Mouse (Mus musculus) heart, embryonic 16.5 days (tissue): ENCODE results near the gene B430305J03Rik. TPM values are rescaled to one million over a fixed set of nuclear protein-coding genes. Genes with fewer than 3 reads are reported as not detected.

Experiments used
- ATAC-seq: fragments of 200-750 bp; cut with Nextera tagmentation; replicated peaks from 2 replicates; pipeline ENCODE4 v1.8.0; 2017; ENCODE audit warnings: moderate number of reproducible peaks; ENCODE audit not compliant: insufficient read depth, low FRiP score; ENCODE audit errors: extremely low read depth
- H3K27ac ChIP-seq: fragments of 300-500 bp; sonication (generic); 2 replicates; pipeline ENCODE4 v1.5.1; 2014; ENCODE audit warnings: mild to moderate bottlenecking, low read length, control low read depth, moderate library complexity
- H3K27me3 ChIP-seq: fragments of 300-500 bp; sonication (generic); 2 replicates; pipeline ENCODE4 v1.6.1; 2014; ENCODE audit warnings: low read length, mixed read lengths; ENCODE audit not compliant: control insufficient read depth, insufficient read depth
- H3K36me3 ChIP-seq: fragments of 300-500 bp; sonication (generic); 2 replicates; pipeline ENCODE4 v1.6.1; 2014; ENCODE audit not compliant: control insufficient read depth, insufficient read depth
- H3K4me1 ChIP-seq: fragments of 300-500 bp; sonication (generic); 2 replicates; pipeline ENCODE4 v1.6.1; 2014; ENCODE audit warnings: low read length, mixed read lengths; ENCODE audit not compliant: control insufficient read depth, insufficient read depth
- H3K4me2 ChIP-seq: fragments of 300-500 bp; sonication (generic); 2 replicates; pipeline ENCODE4 v1.6.1; 2014; ENCODE audit warnings: low read depth, mild to moderate bottlenecking, control low read depth, low read length
- H3K4me3 ChIP-seq: fragments of 300-500 bp; sonication (generic); 2 replicates; pipeline ENCODE4 v1.5.1; 2014; ENCODE audit warnings: mild to moderate bottlenecking, control low read depth, low read length
- H3K9ac ChIP-seq: fragments of 300-500 bp; sonication (generic); 2 replicates; pipeline ENCODE4 v1.6.1; 2014; ENCODE audit warnings: low read length, control low read depth
- H3K9me3 ChIP-seq: fragments of 300-500 bp; sonication (generic); replicated peaks from 2 replicates; pipeline ENCODE4 v1.6.1; 2016; ENCODE audit warnings: low read length; ENCODE audit not compliant: control insufficient read depth
- WGBS: fragments of 180-500 bp; shearing (Covaris S2); extraction: QIAGEN DNeasy Blood & Tissue Kit; methylation state at CpG from one replicate; pipeline ENCODE4 v1.1.7; 2014; 5-methylcytosine and 5-hydroxymethylcytosine counted together
- polyA plus RNA-seq: library from polyadenylated mRNA; unstranded; fragments of >200 nt; fragmentation: Nextera tagmentation; extraction: Ambion mirVana; gene quantifications from 2 replicates; pipeline ENCODE4 v1.2.1, GENCODE M21; 2015

Gene B430305J03Rik
- polyA plus RNA-seq, 1 experiment from 2014 or later = not detected

- Histone ChIP-seq H3K4me2 (no peak overlapping the region), H3K4me3 (no peak overlapping the region), H3K36me3 (no peaks in the 10 kb centered on the region), H3K27me3 (no peaks in the 10 kb centered on the region), H3K27ac (no peak overlapping the region), H3K4me1 (no peaks in the 10 kb centered on the region), H3K9me3 (no peaks in the 10 kb centered on the region), H3K9ac (no peak overlapping the region)
- 65% methylated on average over 4 of the region's 4 CpGs for WGBS
- no peak for ATAC-seq
Observed at GRCm38 (mm10) chr3:61386368-61386767, 20.6 kb upstream of the B430305J03Rik start.

- no peak overlapping the region for H3K4me2 ChIP-seq
- H3K27ac ChIP-seq = no peak overlapping the region
- H3K36me3 ChIP-seq = no peaks in the 10 kb centered on the region
- no peak for ATAC-seq
- 86% methylated on average over 8 of the region's 8 CpGs for WGBS
- H3K4me1 ChIP-seq = no peaks in the 10 kb centered on the region
- no peaks in the 10 kb centered on the region for H3K27me3 ChIP-seq
- H3K9ac ChIP-seq = no peak overlapping the region
- no peak overlapping the region for H3K4me3 ChIP-seq
- no peaks in the 10 kb centered on the region for H3K9me3 ChIP-seq
Observed at GRCm38 (mm10) chr3:61376001-61376400, 10.2 kb upstream of the B430305J03Rik start.

DNA sequence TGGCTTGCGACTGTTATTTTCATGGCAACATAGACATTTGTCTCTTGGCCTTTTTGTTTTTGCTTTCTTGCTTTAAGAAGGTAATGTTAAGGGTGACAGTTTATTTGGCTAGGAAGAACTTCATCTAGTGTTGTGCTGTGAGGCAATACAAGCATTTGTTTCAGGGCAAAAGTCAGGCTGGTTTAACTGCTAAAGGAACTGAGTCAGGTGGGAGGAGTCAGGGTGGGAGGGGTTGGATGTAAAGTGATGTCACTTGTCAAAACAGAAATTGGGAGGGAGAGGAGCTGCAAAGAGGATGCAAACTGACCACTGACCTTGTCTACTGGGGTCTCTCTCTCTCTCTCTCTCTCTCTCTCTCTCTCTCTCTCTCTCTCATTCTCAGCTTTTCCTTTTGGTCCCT lies 2.7 kb upstream of the B430305J03Rik start:
- Histone ChIP-seq H3K27me3 (no peaks in the 10 kb centered on the region), H3K36me3 (no peaks in the 10 kb centered on the region), H3K4me1 (peaks cover 17% of the 10 kb centered on the region), H3K4me3 (no peak overlapping the region), H3K9ac (no peak overlapping the region), H3K4me2 (no peak overlapping the region), H3K9me3 (no peaks in the 10 kb centered on the region), H3K27ac (no peak overlapping the region)
- ATAC-seq = no peak
- 100% methylated on average over 1 of the region's 1 CpGs for WGBS

GRCm38 (mm10) chr3:61364978-61365778 lies 573 bp downstream of the B430305J03Rik start:
- H3K27ac ChIP-seq = peak overlapping the region; percentile 87
- peak overlapping the region; percentile 94 for H3K4me3 ChIP-seq
- no peaks in the 10 kb centered on the region for H3K9me3 ChIP-seq
- ATAC-seq = no peak; the same call in 1 of the 2 replicates
- WGBS = under 1% methylated on average over 68 of the region's 68 CpGs
- H3K9ac ChIP-seq = peak overlapping the region; percentile 89
- H3K4me1 ChIP-seq = peaks cover 21% of the 10 kb centered on the region
- peak overlapping the region; percentile 96 for H3K4me2 ChIP-seq
- no peaks in the 10 kb centered on the region for H3K36me3 ChIP-seq
- H3K27me3 ChIP-seq = no peaks in the 10 kb centered on the region

GRCm38 (mm10) chr3:61364661-61364977 lies 1.1 kb downstream of the B430305J03Rik start:
- Histone ChIP-seq H3K4me1 (peaks cover 21% of the 10 kb centered on the region), H3K4me3 (peak overlapping the region; percentile 94), H3K36me3 (no peaks in the 10 kb centered on the region), H3K9ac (peak overlapping the region; percentile 89), H3K27ac (peak overlapping the region; percentile 87), H3K4me2 (peak overlapping the region; percentile 96), H3K27me3 (no peaks in the 10 kb centered on the region), H3K9me3 (no peaks in the 10 kb centered on the region)
- WGBS = 0% methylated on average over 30 of the region's 33 CpGs
- peak; percentile 6 for ATAC-seq

- Histone ChIP-seq H3K9ac (peak overlapping the region; percentile 89), H3K4me2 (peak overlapping the region; percentile 96), H3K4me3 (peak overlapping the region; percentile 94), H3K36me3 (no peaks in the 10 kb centered on the region), H3K9me3 (no peaks in the 10 kb centered on the region), H3K27ac (peak overlapping the region; percentile 93), H3K27me3 (no peaks in the 10 kb centered on the region), H3K4me1 (peaks cover 21% of the 10 kb centered on the region)
- peak; percentile 89 for ATAC-seq
- WGBS = under 1% methylated on average over 50 of the region's 51 CpGs
Observed at GRCm38 (mm10) chr3:61363989-61364660, 1.6 kb downstream of the B430305J03Rik start.

DNA sequence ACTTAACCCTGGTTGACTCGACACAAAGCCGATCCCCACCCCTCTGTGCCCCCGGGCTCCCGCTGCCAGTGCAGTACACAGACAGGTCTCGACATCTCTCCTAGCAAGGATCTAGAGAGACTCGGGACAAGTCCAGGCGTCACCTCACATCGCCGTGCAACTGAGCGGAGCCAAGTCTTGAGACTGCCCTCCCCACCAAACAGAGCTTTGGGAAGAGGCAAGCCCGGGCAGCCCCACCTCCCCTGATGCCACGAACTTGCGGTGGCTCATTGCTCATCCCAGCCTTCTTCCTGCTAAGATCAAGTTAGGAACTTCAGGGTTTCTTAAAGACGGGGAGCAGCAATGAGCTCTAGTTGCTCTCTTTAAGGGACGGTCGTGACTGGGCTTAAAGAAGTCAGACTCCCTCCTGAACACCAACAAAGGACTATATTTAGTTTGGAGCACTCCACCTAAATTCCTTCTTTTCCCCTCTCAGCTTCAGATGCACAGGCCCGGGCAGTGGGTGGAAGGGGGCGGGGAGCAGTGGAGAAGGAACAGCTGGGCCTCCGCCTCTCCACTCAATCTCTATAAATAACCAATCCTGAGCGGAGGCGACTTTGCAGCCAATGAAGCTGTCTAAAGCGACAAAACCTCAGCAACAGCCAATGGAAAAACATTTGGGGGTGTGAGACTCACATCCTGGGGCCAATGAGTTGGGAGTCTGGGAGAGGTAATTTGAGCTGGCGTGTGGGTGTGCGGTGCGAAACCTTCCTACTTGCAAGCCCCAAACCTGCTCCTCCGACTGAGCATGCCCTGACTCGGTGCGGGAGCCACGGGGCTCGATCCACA lies 2.4 kb downstream of the B430305J03Rik start:
- Histone ChIP-seq H3K4me2 (peak overlapping the region; percentile 96), H3K4me1 (peaks cover 21% of the 10 kb centered on the region), H3K9me3 (no peaks in the 10 kb centered on the region), H3K27me3 (no peaks in the 10 kb centered on the region), H3K27ac (peak overlapping the region; percentile 98), H3K36me3 (no peaks in the 10 kb centered on the region), H3K9ac (peak overlapping the region; percentile 86), H3K4me3 (peak overlapping the region; percentile 94)
- peak; percentile 93 for ATAC-seq
- under 1% methylated on average over 30 of the region's 30 CpGs for WGBS

DNA sequence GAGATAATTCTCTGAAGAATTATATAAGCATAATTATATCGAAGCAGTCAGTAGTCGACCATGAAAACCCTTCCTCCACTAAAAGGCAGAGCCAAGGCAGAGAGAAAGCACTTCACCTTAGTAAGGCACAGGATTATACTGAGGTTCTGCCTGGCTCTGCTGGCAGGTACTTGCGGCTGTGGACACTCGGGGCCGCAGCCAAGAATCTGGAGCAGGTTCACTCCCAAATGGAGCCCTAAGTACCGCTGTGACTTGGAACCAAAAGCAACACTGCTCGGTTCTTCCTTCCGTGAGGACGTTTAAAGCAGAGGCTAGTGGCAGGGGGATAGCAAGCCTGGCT lies 3.0 kb downstream of the B430305J03Rik start:
- peak overlapping the region; percentile 86 for H3K9ac ChIP-seq
- H3K27ac ChIP-seq = peak overlapping the region; percentile 98
- WGBS = 6% methylated on average over 9 of the region's 9 CpGs
- no peak for ATAC-seq
- peak overlapping the region; percentile 94 for H3K4me3 ChIP-seq
- H3K4me1 ChIP-seq = peaks cover 16% of the 10 kb centered on the region
- no peaks in the 10 kb centered on the region for H3K27me3 ChIP-seq
- no peaks in the 10 kb centered on the region for H3K36me3 ChIP-seq
- H3K4me2 ChIP-seq = peak overlapping the region; percentile 96
- H3K9me3 ChIP-seq = no peaks in the 10 kb centered on the region
